Mouse (Mus musculus): ENCODE results near the gene Gm5725. TPM values are rescaled to one million over a fixed set of nuclear protein-coding genes. Genes with fewer than 3 reads are reported as not detected.

The Gm5725 gene
- not detected in 2 replicates for polyA plus RNA-seq (2012; ENCODE audit: low replicate concordance)

GRCm38 (mm10) chr7:21844167-21844566 is at the start of gene Gm5725:
Gene Gm5725, minus strand, starts transcription at chr7:21844267.

GRCm38 (mm10) chr7:21832051-21832450 is 12.0 kb downstream of the Gm5725 start, which contains the start of gene Vmn1r135:
Gene Vmn1r135, plus strand, starts transcription at chr7:21832351.

GRCm38 (mm10) chr7:21796628-21797027 is 47.4 kb downstream of the Gm5725 start, which contains the start of gene Gm4177:
Gene Gm4177, minus strand, starts transcription at chr7:21796728.

Other genes with a start within 250 kb of the Gm5725 start
- not detected in 2 replicates for gene Vmn1r132, start 230.2 kb downstream of the Gm5725 start, polyA plus RNA-seq (2012; ENCODE audit: low replicate concordance)
- not detected in 2 replicates for gene Gm4175, start 82.8 kb downstream of the Gm5725 start, polyA plus RNA-seq (2012; ENCODE audit: low replicate concordance)
- not detected in 2 replicates for gene Gm4177, start 47.5 kb downstream of the Gm5725 start, polyA plus RNA-seq (2012; ENCODE audit: low replicate concordance)
- gene Vmn1r135, start 11.9 kb downstream of the Gm5725 start, polyA plus RNA-seq (2012; ENCODE audit: low replicate concordance) = not detected in 2 replicates
- not detected in 2 replicates for gene Gm5891, start 77.0 kb upstream of the Gm5725 start, polyA plus RNA-seq (2012; ENCODE audit: low replicate concordance)
- gene Vmn1r137, start 150.3 kb upstream of the Gm5725 start, polyA plus RNA-seq (2012; ENCODE audit: low replicate concordance) = not detected in 2 replicates
- not detected in 2 replicates for gene Vmn1r138, start 184.6 kb upstream of the Gm5725 start, polyA plus RNA-seq (2012; ENCODE audit: low replicate concordance)
- gene Gm6176, start 212.0 kb upstream of the Gm5725 start, polyA plus RNA-seq (2012; ENCODE audit: low replicate concordance) = not detected in 2 replicates
- not detected in 2 replicates for gene Vmn1r139, start 224.8 kb upstream of the Gm5725 start, polyA plus RNA-seq (2012; ENCODE audit: low replicate concordance)